Mouse (Mus musculus): ENCODE results near the gene Zfp46. TPM values are rescaled to one million over a fixed set of nuclear protein-coding genes. Genes with fewer than 3 reads are reported as not detected.

Gene Zfp46
- 29.5 and 30.5 TPM in 2 replicates for polyA plus RNA-seq (2012; rRNA removed)

DNA sequence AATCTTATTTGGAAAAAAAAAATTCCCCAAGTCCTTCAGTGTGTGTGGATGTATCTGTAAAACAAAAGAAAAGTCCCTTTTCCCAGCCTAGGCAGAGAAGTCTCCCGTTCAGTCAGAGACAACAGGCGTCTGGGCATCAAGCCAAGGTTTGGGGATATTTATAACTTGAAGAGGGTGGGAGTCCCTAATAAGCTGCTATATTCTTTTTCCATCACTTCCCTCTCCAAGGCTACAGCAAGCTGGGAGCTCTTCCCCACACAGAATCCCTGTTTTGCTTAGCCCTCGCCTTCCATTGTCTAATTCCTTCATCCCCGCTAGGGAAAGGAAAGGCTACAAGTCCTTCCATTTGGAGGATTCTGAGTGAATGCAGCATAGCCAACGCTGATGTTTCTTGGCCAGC, at the start of gene Zfp46:
Zfp46 (plus strand) TSS at position 229 of the 400 bp plus-strand sequence.

GRCm38 (mm10) chr4:136247729-136248463, 36.6 kb upstream of the Zfp46 start, which contains the start of gene Tcea3:
Tcea3 (plus strand) TSS chr4:136247729.

GRCm38 (mm10) chr4:136310229-136311041, 26.0 kb downstream of the Zfp46 start, which contains the start of gene Hnrnpr:
Hnrnpr (plus strand) TSS chr4:136310942.

Other genes starting within 250 kb of the Zfp46 start
- gene Rpl11, start 231.3 kb upstream of the Zfp46 start, polyA plus RNA-seq (2012; rRNA removed): 1,444 and 2,797 TPM in 2 replicates
- 276 and 283 TPM in 2 replicates for gene Id3, start 141.2 kb upstream of the Zfp46 start, polyA plus RNA-seq (2012; rRNA removed)
- gene E2f2, start 112.3 kb upstream of the Zfp46 start, polyA plus RNA-seq (2012; rRNA removed): 9.7 and 10.9 TPM in 2 replicates
- gene Asap3, start 78.3 kb upstream of the Zfp46 start, polyA plus RNA-seq (2012; rRNA removed): 6.5 and 7.9 TPM in 2 replicates
- gene Tcea3, start 37.0 kb upstream of the Zfp46 start, polyA plus RNA-seq (2012; rRNA removed): 2.5 and 2.8 TPM in 2 replicates
- 197 and 256 TPM in 2 replicates for gene Hnrnpr, start 26.3 kb downstream of the Zfp46 start, polyA plus RNA-seq (2012; rRNA removed)
- gene Htr1d, start 138.8 kb downstream of the Zfp46 start, polyA plus RNA-seq (2012; rRNA removed): 0.05 and 0.12 TPM in 2 replicates
- 0.16 and 0.18 TPM in 2 replicates for gene 6030445D17Rik, start 177.6 kb downstream of the Zfp46 start, polyA plus RNA-seq (2012; rRNA removed)
- gene Luzp1, start 185.1 kb downstream of the Zfp46 start, polyA plus RNA-seq (2012; rRNA removed): 17.1 and 23.5 TPM in 2 replicates